Mouse (Mus musculus) intestine, embryonic 15.5 days (tissue): ENCODE results near the gene Csnk2a1. TPM values are rescaled to one million over a fixed set of nuclear protein-coding genes. Genes with fewer than 3 reads are reported as not detected.

ENCODE experiments used
- ATAC-seq: fragments of 200-750 bp; cut with Nextera tagmentation; 2 replicates; pipeline ENCODE4 v1.8.0; 2017; ENCODE audit warnings: moderate TSS enrichment, moderate library complexity
- H3K27ac ChIP-seq: fragments of 300-500 bp; sonication (generic); 2 replicates; pipeline ENCODE4 v1.5.1; 2015; ENCODE audit warnings: mild to moderate bottlenecking, inconsistent platforms
- H3K27me3 ChIP-seq: fragments of 300-500 bp; sonication (generic); replicated peaks from 2 replicates; pipeline ENCODE4 v1.6.1; 2015; ENCODE audit warnings: inconsistent platforms
- H3K36me3 ChIP-seq: fragments of 300-500 bp; sonication (generic); 2 replicates; pipeline ENCODE4 v1.6.1; 2015; ENCODE audit warnings: inconsistent platforms
- H3K4me1 ChIP-seq: fragments of 300-500 bp; sonication (generic); replicated peaks from 2 replicates; pipeline ENCODE4 v1.6.1; 2015; ENCODE audit warnings: inconsistent platforms
- H3K4me2 ChIP-seq: fragments of 300-500 bp; sonication (generic); replicated peaks from 2 replicates; pipeline ENCODE4 v1.6.1; 2015; ENCODE audit warnings: mild to moderate bottlenecking, inconsistent platforms
- H3K4me3 ChIP-seq: fragments of 300-500 bp; sonication (generic); replicated peaks from 2 replicates; pipeline ENCODE4 v1.5.1; 2015; ENCODE audit warnings: inconsistent platforms
- H3K9ac ChIP-seq: fragments of 300-500 bp; sonication (generic); 2 replicates; pipeline ENCODE4 v1.6.1; 2015; ENCODE audit warnings: inconsistent platforms
- H3K9me3 ChIP-seq: fragments of 300-500 bp; sonication (generic); 2 replicates; pipeline ENCODE4 v1.6.1; 2016; ENCODE audit warnings: inconsistent platforms
- WGBS: fragments of 180-500 bp; shearing (Covaris S2); methylation state at CpG from one replicate; pipeline ENCODE4 v1.1.7; 2015; 5-methylcytosine and 5-hydroxymethylcytosine counted together
- polyA plus RNA-seq: library from polyadenylated mRNA; unstranded; fragments of >200 nt; fragmentation: Nextera tagmentation; extraction: Ambion mirVana; gene quantifications from 2 replicates; pipeline ENCODE4 v1.2.1, GENCODE M21; 2015

The Csnk2a1 gene
- 79.3 and 92.3 TPM in 2 replicates for polyA plus RNA-seq

DNA sequence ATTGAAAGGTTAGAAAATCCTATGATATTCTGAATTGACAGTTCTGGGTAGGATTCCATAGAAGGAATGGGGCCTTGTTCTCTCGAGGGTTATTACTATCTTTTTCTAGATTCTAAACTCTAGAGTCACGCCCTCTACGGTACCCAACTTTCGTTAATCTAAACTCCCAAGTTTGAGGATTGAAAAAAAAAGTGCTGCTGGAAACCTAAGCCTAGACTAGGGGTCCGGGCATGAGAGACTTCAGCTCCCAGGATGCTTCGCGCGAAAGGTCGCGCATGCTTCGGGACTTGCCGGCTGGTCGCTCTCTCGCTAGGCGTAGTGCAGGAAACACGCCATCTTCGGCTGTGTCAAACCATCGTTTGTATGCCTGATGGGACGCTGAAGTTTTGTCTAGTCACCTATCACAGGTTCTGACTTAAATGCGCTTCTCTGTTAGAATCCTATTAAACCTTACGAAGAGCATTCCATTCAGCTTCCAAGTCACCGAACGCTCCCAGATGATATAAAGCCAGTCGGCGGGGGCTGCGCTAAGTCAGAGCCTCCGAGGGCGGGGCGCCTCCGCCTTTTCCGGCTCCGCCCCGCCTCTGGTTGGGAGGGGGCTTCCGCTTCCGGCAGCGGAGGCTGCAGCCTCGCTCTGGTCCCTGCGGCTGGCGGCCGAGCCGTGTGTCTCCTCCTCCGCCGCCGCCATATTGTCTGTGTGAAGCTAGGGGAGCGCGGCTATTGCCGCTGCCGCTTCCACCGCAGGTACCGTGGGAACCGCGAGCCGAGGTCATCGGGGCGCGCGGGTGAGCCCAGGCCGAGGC is at the start of gene Csnk2a1:
Csnk2a1 (plus strand) TSS at position 592 of the 803 bp plus-strand sequence.
- H3K27me3 ChIP-seq: no peaks in the 10 kb centered on the region
- no peaks in the 10 kb centered on the region for H3K9me3 ChIP-seq
- peak within 1 kb of the TSS; percentile 92 for H3K4me3 ChIP-seq
- no peaks in the 10 kb centered on the region for H3K36me3 ChIP-seq
- WGBS: under 1% methylated on average over 58 of the region's 58 CpGs
- H3K9ac ChIP-seq: peak within 1 kb of the TSS; percentile 96
- peak within 1 kb of the TSS; percentile 63 for H3K4me2 ChIP-seq
- H3K27ac ChIP-seq: peak within 1 kb of the TSS; percentile 99
- peak; percentile 98 for ATAC-seq
- peaks cover 8% of the 10 kb centered on the region; the same call in 1 of the 2 replicates for H3K4me1 ChIP-seq

GRCm38 (mm10) chr2:152177162-152177805 is 49.4 kb upstream of the Csnk2a1 start:
- H3K9ac ChIP-seq: no peak overlapping the region
- H3K4me3 ChIP-seq: 0 out of 2 replicates have a peak overlapping the region, but pooled peaks have one; percentile 4
- peak; percentile 80 for ATAC-seq
- H3K27me3 ChIP-seq: no peaks in the 10 kb centered on the region
- 18% methylated on average over 24 of the region's 24 CpGs for WGBS
- peaks cover 9% of the 10 kb centered on the region for H3K4me1 ChIP-seq
- no peaks in the 10 kb centered on the region for H3K36me3 ChIP-seq
- no peaks in the 10 kb centered on the region for H3K9me3 ChIP-seq
- peak overlapping the region; percentile 51 for H3K4me2 ChIP-seq
- H3K27ac ChIP-seq: no peak overlapping the region

DNA sequence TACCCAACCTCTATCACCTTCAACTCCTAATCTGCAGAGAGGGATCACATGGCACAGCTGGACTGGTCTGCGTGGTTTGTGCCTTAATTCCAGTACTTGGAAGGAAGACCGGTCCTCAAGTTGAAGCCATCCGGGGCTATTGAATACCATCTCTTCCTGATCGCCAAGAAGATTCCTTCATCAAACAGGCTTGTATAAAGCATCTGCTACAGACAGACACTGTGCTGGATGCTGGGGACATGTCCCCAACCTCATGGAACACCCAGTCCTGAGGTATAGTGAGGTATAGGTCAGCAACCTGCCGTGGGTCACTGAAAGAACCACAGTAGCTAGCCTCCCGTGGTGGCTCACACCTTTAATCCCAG is 48.9 kb upstream of the Csnk2a1 start:
- peak overlapping the region; percentile 51; the same call in 1 of the 2 replicates for H3K4me2 ChIP-seq
- no peak for ATAC-seq
- WGBS: 78% methylated on average over 6 of the region's 6 CpGs

GRCm38 (mm10) chr2:152178345-152178744 is 48.3 kb upstream of the Csnk2a1 start:
- H3K4me1 ChIP-seq: peaks cover 9% of the 10 kb centered on the region
- ATAC-seq: no peak
- H3K4me2 ChIP-seq: no peak overlapping the region
- no peak overlapping the region for H3K27ac ChIP-seq
- H3K4me3 ChIP-seq: no peak overlapping the region
- H3K9me3 ChIP-seq: no peaks in the 10 kb centered on the region
- H3K36me3 ChIP-seq: no peaks in the 10 kb centered on the region
- H3K9ac ChIP-seq: no peak overlapping the region
- H3K27me3 ChIP-seq: no peaks in the 10 kb centered on the region
- 83% methylated on average over 3 of the region's 3 CpGs for WGBS

More for the DNA sequence above, 48.9 kb upstream of the Csnk2a1 start:
- no peaks in the 10 kb centered on the region for H3K9me3 ChIP-seq
- no peak overlapping the region for H3K4me3 ChIP-seq
- no peaks in the 10 kb centered on the region for H3K36me3 ChIP-seq
- H3K4me1 ChIP-seq: peaks cover 9% of the 10 kb centered on the region
- no peak overlapping the region for H3K27ac ChIP-seq
- H3K9ac ChIP-seq: no peak overlapping the region
- H3K27me3 ChIP-seq: no peaks in the 10 kb centered on the region

DNA sequence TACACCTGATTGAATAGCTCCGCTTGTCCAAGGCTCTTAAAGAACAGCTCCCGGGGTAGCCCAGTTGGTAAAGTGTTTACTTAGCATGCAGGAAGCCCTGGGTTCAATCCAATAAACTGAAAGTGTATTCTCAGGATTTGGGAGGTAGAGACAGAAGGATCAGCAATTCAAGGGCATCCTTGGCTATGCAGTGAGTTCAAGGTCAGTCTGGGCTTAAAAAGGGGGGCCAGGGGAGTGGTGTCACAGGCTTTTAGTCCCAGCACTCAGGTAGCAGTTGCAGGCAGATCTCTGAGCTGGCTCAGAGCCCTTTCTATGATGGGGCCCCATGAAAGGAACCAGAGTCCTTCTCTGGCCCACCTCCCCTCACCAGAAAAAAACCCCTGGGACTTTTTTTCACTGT is 47.3 kb upstream of the Csnk2a1 start:
- Histone ChIP-seq H3K4me1 (peaks cover 9% of the 10 kb centered on the region), H3K9ac (no peak overlapping the region), H3K36me3 (no peaks in the 10 kb centered on the region), H3K27ac (no peak overlapping the region), H3K9me3 (no peaks in the 10 kb centered on the region), H3K27me3 (no peaks in the 10 kb centered on the region), H3K4me2 (no peak overlapping the region), H3K4me3 (no peak overlapping the region)
- ATAC-seq: no peak
- WGBS: 81% methylated on average over 2 of the region's 2 CpGs

GRCm38 (mm10) chr2:152180323-152180722 is 46.3 kb upstream of the Csnk2a1 start:
- Histone ChIP-seq H3K27me3 (no peaks in the 10 kb centered on the region), H3K9me3 (no peaks in the 10 kb centered on the region), H3K4me2 (no peak overlapping the region), H3K9ac (no peak overlapping the region), H3K27ac (no peak overlapping the region; the same call in 1 of the 2 replicates), H3K4me3 (no peak overlapping the region), H3K36me3 (no peaks in the 10 kb centered on the region), H3K4me1 (peaks cover 9% of the 10 kb centered on the region)
- ATAC-seq: peak; percentile 43; the same call in 1 of the 2 replicates
- 59% methylated on average over 6 of the region's 6 CpGs for WGBS

- Histone ChIP-seq H3K9ac (no peak overlapping the region), H3K27ac (no peak overlapping the region), H3K27me3 (no peaks in the 10 kb centered on the region), H3K4me1 (no peaks in the 10 kb centered on the region), H3K4me2 (no peak overlapping the region), H3K36me3 (no peaks in the 10 kb centered on the region), H3K4me3 (no peak overlapping the region), H3K9me3 (no peaks in the 10 kb centered on the region)
- no peak for ATAC-seq
- WGBS: 88% methylated on average over 5 of the region's 5 CpGs
These were observed 39.5 kb upstream of the Csnk2a1 start for GRCm38 (mm10) chr2:152187132-152187531.

DNA sequence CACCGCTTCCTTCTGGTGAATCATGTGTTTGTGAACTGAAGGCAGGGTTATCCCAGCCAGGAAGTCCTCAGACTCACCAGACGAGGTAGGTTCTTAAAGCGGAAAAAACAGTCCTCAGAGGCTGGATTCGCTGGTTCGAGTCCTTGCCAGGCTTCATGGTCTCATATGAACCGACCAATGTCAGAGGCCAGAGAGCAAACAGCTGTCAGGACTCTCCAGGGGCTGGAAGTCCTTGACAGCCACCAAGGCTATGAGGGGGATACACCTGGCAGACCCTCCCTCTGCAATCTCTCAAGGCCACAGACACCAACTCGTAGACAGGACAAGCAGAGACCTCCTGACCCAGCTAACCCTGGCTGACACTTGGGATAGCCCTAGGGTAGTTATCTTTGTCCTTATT is 37.4 kb upstream of the Csnk2a1 start:
- Histone ChIP-seq H3K9ac (no peak overlapping the region), H3K27me3 (no peaks in the 10 kb centered on the region), H3K36me3 (no peaks in the 10 kb centered on the region), H3K9me3 (no peaks in the 10 kb centered on the region), H3K4me1 (no peaks in the 10 kb centered on the region), H3K4me2 (no peak overlapping the region), H3K27ac (no peak overlapping the region), H3K4me3 (no peak overlapping the region)
- no peak for ATAC-seq
- WGBS: 56% methylated on average over 7 of the region's 7 CpGs

DNA sequence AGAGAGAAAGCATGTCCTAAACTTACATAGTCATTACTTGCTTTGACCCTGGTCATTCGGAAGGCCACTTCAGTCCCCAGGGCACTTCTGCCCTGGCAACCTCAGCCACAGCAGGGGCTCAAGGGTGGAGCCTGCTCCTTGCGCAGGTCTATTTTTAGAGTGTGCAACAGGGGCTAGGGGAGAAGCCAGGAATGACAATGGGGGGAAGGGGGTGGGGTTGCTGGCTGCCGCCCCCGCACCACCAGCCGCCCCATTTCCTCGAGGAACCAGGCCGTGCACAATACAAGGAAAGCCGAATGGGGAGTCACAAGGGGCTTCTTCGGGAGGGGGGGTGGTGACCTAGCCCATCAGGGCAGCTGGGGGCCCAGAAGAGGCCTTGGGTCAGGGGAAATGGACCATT is 37.0 kb upstream of the Csnk2a1 start:
- no peaks in the 10 kb centered on the region for H3K9me3 ChIP-seq
- H3K9ac ChIP-seq: no peak overlapping the region
- 65% methylated on average over 9 of the region's 9 CpGs for WGBS
- no peak overlapping the region for H3K27ac ChIP-seq
- no peaks in the 10 kb centered on the region for H3K27me3 ChIP-seq
- H3K4me1 ChIP-seq: no peaks in the 10 kb centered on the region
- no peaks in the 10 kb centered on the region for H3K36me3 ChIP-seq
- H3K4me2 ChIP-seq: no peak overlapping the region
- H3K4me3 ChIP-seq: no peak overlapping the region
- ATAC-seq: peak; percentile 31; the same call in 1 of the 2 replicates

DNA sequence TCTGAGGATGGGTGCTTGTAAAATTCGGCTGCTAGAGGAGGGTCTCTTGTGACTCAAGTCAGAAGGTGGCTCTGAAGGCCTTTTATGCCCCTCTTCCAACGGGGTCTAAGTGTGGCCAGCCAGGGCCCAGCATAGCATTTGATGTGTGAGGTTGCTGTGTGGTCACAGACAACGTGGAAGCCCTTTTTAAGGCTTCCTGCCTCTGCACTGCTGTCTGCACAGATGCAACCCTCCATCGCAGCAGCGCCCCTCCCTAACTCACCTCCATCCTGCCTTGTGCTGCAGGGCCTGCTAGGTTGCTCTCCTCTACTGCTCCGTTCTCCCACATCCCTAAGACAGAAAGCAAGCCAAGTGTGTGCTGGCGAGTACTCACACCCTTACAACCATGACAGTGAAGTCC is 36.5 kb upstream of the Csnk2a1 start:
- H3K4me2 ChIP-seq: no peak overlapping the region
- no peaks in the 10 kb centered on the region for H3K9me3 ChIP-seq
- 75% methylated on average over 7 of the region's 7 CpGs for WGBS
- no peaks in the 10 kb centered on the region for H3K27me3 ChIP-seq
- no peaks in the 10 kb centered on the region for H3K4me1 ChIP-seq
- H3K4me3 ChIP-seq: no peak overlapping the region
- H3K27ac ChIP-seq: 0 out of 2 replicates have a peak overlapping the region, but pooled peaks have one; percentile 9
- no peak for ATAC-seq
- no peaks in the 10 kb centered on the region for H3K36me3 ChIP-seq
- H3K9ac ChIP-seq: no peak overlapping the region

GRCm38 (mm10) chr2:152192591-152193345 is 33.9 kb upstream of the Csnk2a1 start:
- no peak overlapping the region for H3K4me3 ChIP-seq
- no peak overlapping the region for H3K27ac ChIP-seq
- H3K9ac ChIP-seq: no peak overlapping the region
- H3K27me3 ChIP-seq: no peaks in the 10 kb centered on the region
- no peak overlapping the region for H3K4me2 ChIP-seq
- H3K9me3 ChIP-seq: no peaks in the 10 kb centered on the region
- H3K4me1 ChIP-seq: no peaks in the 10 kb centered on the region
- no peak for ATAC-seq
- H3K36me3 ChIP-seq: no peaks in the 10 kb centered on the region
- 75% methylated on average over 13 of the region's 13 CpGs for WGBS

GRCm38 (mm10) chr2:152193346-152193710 is 33.3 kb upstream of the Csnk2a1 start:
- WGBS: 75% methylated on average over 7 of the region's 7 CpGs
- Histone ChIP-seq H3K27ac (no peak overlapping the region), H3K27me3 (no peaks in the 10 kb centered on the region), H3K4me3 (no peak overlapping the region), H3K4me1 (no peaks in the 10 kb centered on the region), H3K36me3 (no peaks in the 10 kb centered on the region), H3K4me2 (no peak overlapping the region), H3K9ac (no peak overlapping the region), H3K9me3 (no peaks in the 10 kb centered on the region)
- no peak for ATAC-seq
